Mouse (Mus musculus) neural tube, embryonic 12.5 days (tissue): Measurements from ENCODE around the gene St3gal6. TPM values are rescaled to one million over a fixed set of nuclear protein-coding genes. Genes with fewer than 3 reads are reported as not detected.

Source experiments
- ATAC-seq: fragments of 200-750 bp; cut with Nextera tagmentation; 2 replicates; pipeline ENCODE4 v1.8.0; 2017; ENCODE audit warnings: low read depth, mild to moderate bottlenecking, moderate TSS enrichment, moderate library complexity; ENCODE audit not compliant: low FRiP score
- H3K27ac ChIP-seq: fragments of 300-500 bp; sonication (generic); 2 replicates; pipeline ENCODE4 v1.5.1; 2016
- H3K27me3 ChIP-seq: fragments of 300-500 bp; sonication (generic); replicated peaks from 2 replicates; pipeline ENCODE4 v1.6.1; 2016; ENCODE audit warnings: mild to moderate bottlenecking
- H3K36me3 ChIP-seq: fragments of 300-500 bp; sonication (generic); 2 replicates; pipeline ENCODE4 v1.6.1; 2016; ENCODE audit warnings: mild to moderate bottlenecking
- H3K4me1 ChIP-seq: fragments of 300-500 bp; sonication (generic); 2 replicates; pipeline ENCODE4 v1.6.1; 2016
- H3K4me2 ChIP-seq: fragments of 300-500 bp; sonication (generic); replicated peaks from 2 replicates; pipeline ENCODE4 v1.6.1; 2016; ENCODE audit warnings: mild to moderate bottlenecking
- H3K4me3 ChIP-seq: fragments of 300-500 bp; sonication (generic); 2 replicates; pipeline ENCODE4 v1.5.1; 2016
- H3K9ac ChIP-seq: fragments of 300-500 bp; sonication (generic); 2 replicates; pipeline ENCODE4 v1.6.1; 2016; ENCODE audit warnings: mild to moderate bottlenecking
- H3K9me3 ChIP-seq: fragments of 300-500 bp; sonication (generic); 2 replicates; pipeline ENCODE4 v1.6.1; 2016; ENCODE audit warnings: mild to moderate bottlenecking
- WGBS: fragments of 180-500 bp; shearing (Covaris S2); methylation state at CpG from one replicate; pipeline ENCODE4 v1.1.7; 2016; 5-methylcytosine and 5-hydroxymethylcytosine counted together
- polyA plus RNA-seq: library from polyadenylated mRNA; unstranded; fragments of >200 nt; fragmentation: Nextera tagmentation; extraction: Ambion mirVana; gene quantifications from 2 replicates; pipeline ENCODE4 v1.2.1, GENCODE M21; 2016

The St3gal6 gene
- polyA plus RNA-seq, 1 experiment from 2014 or later, result 7.4 TPM

GRCm38 (mm10) chr16:58497886-58498713, 25.9 kb downstream of the St3gal6 start:
- Histone ChIP-seq H3K4me1 (no peaks in the 10 kb centered on the region), H3K4me2 (no peak overlapping the region), H3K27ac (no peak overlapping the region), H3K36me3 (no peaks in the 10 kb centered on the region), H3K9ac (no peak overlapping the region), H3K4me3 (no peak overlapping the region), H3K9me3 (no peaks in the 10 kb centered on the region), H3K27me3 (no peaks in the 10 kb centered on the region)
- 85% methylated on average over 9 of the region's 9 CpGs for WGBS
- ATAC-seq, result no peak

- no peaks in the 10 kb centered on the region for H3K4me1 ChIP-seq
- H3K4me3 ChIP-seq, result no peak overlapping the region
- no peak overlapping the region for H3K4me2 ChIP-seq
- H3K9me3 ChIP-seq, result no peaks in the 10 kb centered on the region
- H3K9ac ChIP-seq, result no peak overlapping the region
- no peaks in the 10 kb centered on the region for H3K36me3 ChIP-seq
- no peak for ATAC-seq
- H3K27ac ChIP-seq, result no peak overlapping the region
- no peaks in the 10 kb centered on the region for H3K27me3 ChIP-seq
Observed at GRCm38 (mm10) chr16:58496791-58497190, 27.3 kb downstream of the St3gal6 start.

GRCm38 (mm10) chr16:58487861-58488260, 36.2 kb downstream of the St3gal6 start:
- no peak overlapping the region for H3K4me2 ChIP-seq
- no peaks in the 10 kb centered on the region for H3K4me1 ChIP-seq
- no peak overlapping the region for H3K4me3 ChIP-seq
- ATAC-seq, result no peak
- no peaks in the 10 kb centered on the region for H3K9me3 ChIP-seq
- H3K9ac ChIP-seq, result no peak overlapping the region
- H3K36me3 ChIP-seq, result no peaks in the 10 kb centered on the region
- 88% methylated on average over 6 of the region's 6 CpGs for WGBS
- H3K27ac ChIP-seq, result no peak overlapping the region
- no peaks in the 10 kb centered on the region for H3K27me3 ChIP-seq

GRCm38 (mm10) chr16:58482296-58482695, 41.7 kb downstream of the St3gal6 start:
- no peak for ATAC-seq
- H3K36me3 ChIP-seq, result no peaks in the 10 kb centered on the region
- no peak overlapping the region for H3K27ac ChIP-seq
- no peak overlapping the region for H3K9ac ChIP-seq
- H3K4me2 ChIP-seq, result no peak overlapping the region
- H3K27me3 ChIP-seq, result no peaks in the 10 kb centered on the region
- H3K4me3 ChIP-seq, result no peak overlapping the region
- no peaks in the 10 kb centered on the region for H3K4me1 ChIP-seq
- 64% methylated on average over 3 of the region's 3 CpGs for WGBS
- H3K9me3 ChIP-seq, result peaks cover 10% of the 10 kb centered on the region; the same call in 1 of the 2 replicates

GRCm38 (mm10) chr16:58481906-58482270, 42.2 kb downstream of the St3gal6 start:
- no peak overlapping the region for H3K4me3 ChIP-seq

GRCm38 (mm10) chr16:58481219-58481905, 42.7 kb downstream of the St3gal6 start:
- peaks cover 10% of the 10 kb centered on the region; the same call in 1 of the 2 replicates for H3K9me3 ChIP-seq
- ATAC-seq, result no peak
- H3K4me3 ChIP-seq, result no peak overlapping the region
- no peaks in the 10 kb centered on the region for H3K36me3 ChIP-seq
- no peak overlapping the region for H3K9ac ChIP-seq
- H3K4me1 ChIP-seq, result no peaks in the 10 kb centered on the region
- 83% methylated on average over 9 of the region's 9 CpGs for WGBS
- no peak overlapping the region for H3K4me2 ChIP-seq
- no peak overlapping the region for H3K27ac ChIP-seq
- no peaks in the 10 kb centered on the region for H3K27me3 ChIP-seq

More at GRCm38 (mm10) chr16:58481906-58482270, 42.2 kb downstream of the St3gal6 start:
- no peaks in the 10 kb centered on the region for H3K27me3 ChIP-seq
- peaks cover 10% of the 10 kb centered on the region; the same call in 1 of the 2 replicates for H3K9me3 ChIP-seq
- H3K27ac ChIP-seq, result no peak overlapping the region
- no peak overlapping the region for H3K9ac ChIP-seq
- WGBS, result 86% methylated on average over 5 of the region's 5 CpGs
- H3K36me3 ChIP-seq, result no peaks in the 10 kb centered on the region
- H3K4me1 ChIP-seq, result no peaks in the 10 kb centered on the region
- no peak for ATAC-seq
- no peak overlapping the region for H3K4me2 ChIP-seq

GRCm38 (mm10) chr16:58479898-58480448, 44.1 kb downstream of the St3gal6 start:
- no peaks in the 10 kb centered on the region for H3K4me1 ChIP-seq
- no peaks in the 10 kb centered on the region for H3K27me3 ChIP-seq
- H3K4me3 ChIP-seq, result no peak overlapping the region
- ATAC-seq, result no peak
- no peak overlapping the region for H3K27ac ChIP-seq
- H3K9me3 ChIP-seq, result peaks cover 10% of the 10 kb centered on the region; the same call in 1 of the 2 replicates
- no peaks in the 10 kb centered on the region for H3K36me3 ChIP-seq
- WGBS, result 94% methylated on average over 4 of the region's 4 CpGs
- H3K4me2 ChIP-seq, result no peak overlapping the region
- H3K9ac ChIP-seq, result no peak overlapping the region

- ATAC-seq, result no peak
- Histone ChIP-seq H3K27me3 (no peaks in the 10 kb centered on the region), H3K27ac (no peak overlapping the region), H3K4me3 (no peak overlapping the region), H3K36me3 (peaks cover 6% of the 10 kb centered on the region; the same call in 1 of the 2 replicates), H3K4me1 (no peaks in the 10 kb centered on the region), H3K4me2 (no peak overlapping the region), H3K9ac (no peak overlapping the region), H3K9me3 (peaks cover 10% of the 10 kb centered on the region; the same call in 1 of the 2 replicates)
- WGBS, result 72% methylated on average over 2 of the region's 2 CpGs
Observed at GRCm38 (mm10) chr16:58476363-58476762, 47.7 kb downstream of the St3gal6 start.

GRCm38 (mm10) chr16:58475544-58476154, 48.4 kb downstream of the St3gal6 start:
- Histone ChIP-seq H3K36me3 (peaks cover 6% of the 10 kb centered on the region; the same call in 1 of the 2 replicates), H3K9ac (no peak overlapping the region), H3K4me2 (no peak overlapping the region), H3K9me3 (peaks cover 10% of the 10 kb centered on the region; the same call in 1 of the 2 replicates), H3K4me3 (no peak overlapping the region), H3K27ac (no peak overlapping the region), H3K27me3 (no peaks in the 10 kb centered on the region), H3K4me1 (no peaks in the 10 kb centered on the region)
- WGBS, result 89% methylated on average over 3 of the region's 3 CpGs
- no peak for ATAC-seq

GRCm38 (mm10) chr16:58474875-58475274, 49.2 kb downstream of the St3gal6 start:
- no peaks in the 10 kb centered on the region for H3K4me1 ChIP-seq
- WGBS, result 64% methylated on average over 3 of the region's 3 CpGs
- no peak overlapping the region for H3K4me2 ChIP-seq
- H3K27ac ChIP-seq, result no peak overlapping the region
- H3K4me3 ChIP-seq, result no peak overlapping the region
- no peak overlapping the region for H3K9ac ChIP-seq
- ATAC-seq, result no peak
- peaks cover 6% of the 10 kb centered on the region; the same call in 1 of the 2 replicates for H3K36me3 ChIP-seq
- H3K27me3 ChIP-seq, result no peaks in the 10 kb centered on the region
- H3K9me3 ChIP-seq, result peaks cover 10% of the 10 kb centered on the region; the same call in 1 of the 2 replicates

- ATAC-seq, result no peak
- WGBS, result 92% methylated on average over 4 of the region's 4 CpGs
- Histone ChIP-seq H3K9me3 (no peaks in the 10 kb centered on the region), H3K4me1 (no peaks in the 10 kb centered on the region), H3K36me3 (peaks cover 11% of the 10 kb centered on the region; the same call in 1 of the 2 replicates), H3K4me3 (no peak overlapping the region), H3K27me3 (no peaks in the 10 kb centered on the region), H3K4me2 (no peak overlapping the region), H3K27ac (no peak overlapping the region), H3K9ac (no peak overlapping the region)
Observed at GRCm38 (mm10) chr16:58470841-58471240, 53.2 kb downstream of the St3gal6 start.

- no peak for ATAC-seq
- H3K4me1 ChIP-seq, result no peaks in the 10 kb centered on the region
- no peak overlapping the region for H3K4me2 ChIP-seq
- H3K27me3 ChIP-seq, result no peaks in the 10 kb centered on the region
- H3K9me3 ChIP-seq, result no peaks in the 10 kb centered on the region
- WGBS, result 97% methylated on average over 8 of the region's 8 CpGs
- no peak overlapping the region for H3K27ac ChIP-seq
- H3K4me3 ChIP-seq, result no peak overlapping the region
- H3K36me3 ChIP-seq, result peaks cover 18% of the 10 kb centered on the region
- no peak overlapping the region for H3K9ac ChIP-seq
Observed at GRCm38 (mm10) chr16:58470061-58470460, 54.0 kb downstream of the St3gal6 start.
